Mouse (Mus musculus) T-helper 2 cell (primary cell): ENCODE data around the gene Fermt1.

ENCODE experiments used
- in situ Hi-C: fragments of 300-600 bp; cut with MboI, MseI; formaldehyde crosslinking; loops from one replicate; pipeline ENCODE4 v1.15.1; 2025; ENCODE audit warnings: high pct_unique_total_duplicates

Fermt1 gene

DNA sequence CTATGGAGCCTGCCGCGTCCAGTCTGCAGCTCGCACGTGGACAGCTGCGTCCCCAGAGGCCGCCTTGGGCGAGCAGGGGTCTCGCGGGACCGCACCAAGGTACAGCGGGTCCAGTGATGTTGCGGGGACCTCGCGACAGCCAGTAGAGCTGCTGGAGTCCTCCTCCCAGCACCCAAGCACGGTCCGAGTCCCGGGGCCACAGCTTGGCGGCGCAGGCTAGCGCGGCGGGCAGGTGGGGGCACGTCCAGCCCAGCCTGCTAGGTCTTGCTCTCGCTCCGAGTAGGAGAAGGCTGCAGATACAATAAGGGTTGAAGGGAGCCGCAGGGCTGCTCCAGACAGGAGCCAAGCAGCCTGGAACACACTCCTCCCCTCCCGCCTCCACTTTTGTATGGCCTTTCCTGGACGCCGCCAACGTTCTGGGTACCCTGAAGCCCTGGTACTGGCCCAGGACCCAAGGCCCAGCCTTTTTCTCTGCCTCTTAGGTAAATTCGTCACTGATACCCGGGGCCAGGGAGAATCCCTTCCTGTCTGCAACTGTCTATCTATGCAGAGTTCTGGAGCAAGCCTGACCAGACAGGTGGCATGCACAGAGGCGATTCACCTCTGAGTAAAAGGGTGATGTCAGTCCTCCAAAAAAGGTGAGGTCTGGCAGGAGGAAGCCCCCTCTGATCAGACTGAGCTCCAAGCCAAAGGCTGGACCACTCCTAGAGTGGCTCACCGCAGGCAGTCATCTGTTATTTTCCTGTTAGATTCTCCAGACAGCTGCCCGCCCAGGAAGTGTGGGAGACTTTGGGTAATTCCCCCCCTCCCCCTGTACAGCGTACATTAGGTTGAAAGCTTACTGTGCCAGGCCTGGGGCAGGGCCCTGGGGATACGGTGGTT lies at the start of gene Fermt1:
Fermt1 (minus strand) TSS at position 581 of the 882 bp plus-strand sequence.
- in situ Hi-C loops = no loop called here

DNA sequence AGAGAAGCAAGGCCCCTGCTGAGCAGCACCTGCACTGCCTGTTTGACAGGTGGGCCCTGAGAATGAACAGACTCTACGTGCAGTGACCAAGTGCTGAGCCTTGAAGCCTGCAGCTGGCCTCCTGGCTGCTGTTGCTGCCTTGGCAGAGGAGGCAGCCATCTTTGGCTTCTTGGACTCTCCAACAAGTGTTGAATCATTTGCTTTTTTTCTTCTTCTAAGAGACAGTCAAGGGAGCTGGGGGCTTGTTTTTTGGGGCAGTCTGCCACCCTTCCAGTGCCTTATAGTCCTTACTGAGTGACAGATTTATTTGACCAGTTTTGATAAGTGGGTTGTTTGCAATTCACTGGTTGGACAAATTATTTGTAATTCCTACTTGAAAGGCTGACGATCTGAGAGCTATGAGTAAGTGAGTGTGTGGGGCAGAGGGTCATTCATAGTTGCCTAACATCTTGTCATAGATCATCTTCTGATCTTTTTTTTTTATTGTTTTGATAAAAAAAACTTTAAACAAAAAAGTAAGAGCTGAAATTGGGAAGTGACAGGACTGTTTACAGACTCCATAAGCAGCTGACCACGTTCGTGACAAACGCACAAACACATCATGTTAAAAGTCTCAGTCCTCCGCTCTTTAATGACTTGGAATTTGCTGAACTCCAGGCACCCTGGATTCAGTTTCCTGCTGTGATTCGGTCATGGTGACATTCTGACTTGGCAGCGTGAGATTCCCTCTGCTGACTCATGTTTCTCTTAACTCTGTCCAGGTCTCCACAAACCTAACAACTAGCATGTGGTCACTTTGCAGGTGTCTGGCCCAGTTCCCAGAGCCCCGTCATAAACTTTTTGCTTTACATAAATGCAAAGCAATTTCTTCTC lies 47.2 kb upstream of the Fermt1 start:
- in situ Hi-C loops = no loop called here

DNA sequence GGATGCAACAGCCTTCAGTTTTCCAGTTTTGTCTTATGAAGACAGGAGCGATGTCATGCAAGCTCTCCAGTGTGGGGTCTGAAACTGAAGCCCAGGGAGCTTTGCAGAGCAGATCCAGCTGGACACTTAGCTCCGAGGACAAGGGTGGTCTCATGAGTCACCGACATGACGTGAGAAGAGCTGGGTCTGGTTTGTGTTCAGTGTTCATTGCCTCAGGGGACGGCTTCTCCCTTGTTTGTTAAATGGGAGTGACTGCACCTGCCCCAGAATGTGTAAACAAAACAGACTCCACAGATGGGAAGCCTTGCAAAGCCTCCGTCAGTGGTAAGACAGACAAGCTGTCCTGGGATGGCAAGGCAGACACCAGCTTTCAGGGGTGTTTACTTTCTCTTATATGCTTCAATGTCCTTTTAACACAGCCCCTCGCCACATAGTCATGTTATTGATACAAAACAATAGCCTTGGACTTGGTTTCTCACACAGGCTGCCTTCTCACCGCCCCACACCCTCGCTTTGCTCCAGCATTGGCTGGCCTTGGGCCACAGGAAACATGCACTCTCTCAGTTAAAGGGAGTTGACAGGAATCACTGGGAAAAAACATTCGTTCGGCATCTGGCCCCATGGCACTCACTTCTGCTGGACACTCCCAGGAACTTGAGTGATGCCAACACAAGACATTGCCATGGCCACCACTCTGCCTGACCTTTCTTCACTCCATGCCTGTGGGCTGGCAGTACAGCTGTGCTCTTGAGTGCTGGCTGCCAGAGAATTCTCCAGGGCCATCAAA lies 44.3 kb upstream of the Fermt1 start:
- in situ Hi-C loops = no loop called here

DNA sequence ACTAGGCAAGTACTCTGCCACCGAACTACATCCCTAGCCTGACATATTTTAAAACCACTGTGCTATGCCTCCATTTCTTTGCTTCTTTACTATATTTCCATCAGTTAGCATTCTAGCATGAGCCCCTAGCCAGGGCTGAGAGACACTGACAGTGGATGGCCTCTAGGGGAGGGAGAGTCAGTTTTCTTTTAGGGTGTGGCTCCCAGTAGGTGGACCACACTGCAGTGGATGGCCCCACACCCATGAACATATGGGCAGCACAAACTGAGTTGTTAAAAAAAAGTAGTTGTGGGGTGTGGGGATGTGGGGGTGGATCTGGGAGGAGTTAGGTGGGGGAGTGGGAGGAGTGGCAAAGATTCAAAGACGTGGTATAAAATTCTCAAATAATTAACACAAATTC lies 27.6 kb upstream of the Fermt1 start:
- in situ Hi-C loops = no loop called here

DNA sequence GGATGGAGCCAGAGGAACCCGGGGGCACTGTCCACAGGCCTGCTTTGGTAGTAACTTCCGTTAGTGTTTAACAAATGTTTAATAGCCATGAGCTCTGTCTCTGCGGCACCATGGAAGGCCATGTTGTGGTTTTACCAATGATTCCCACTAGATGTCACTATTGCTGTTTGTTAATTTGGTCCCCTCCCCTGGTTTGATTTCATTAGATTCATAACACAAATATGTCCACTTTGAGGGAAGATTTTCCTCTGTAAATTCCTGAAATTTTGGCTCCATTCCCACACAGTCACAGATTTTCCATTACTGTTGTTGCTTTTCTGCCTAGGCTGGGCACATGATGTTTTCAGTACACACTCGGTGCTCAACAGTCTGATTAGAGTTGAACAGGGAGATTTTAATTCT lies 25.1 kb upstream of the Fermt1 start:
- in situ Hi-C loops = no loop called here

DNA sequence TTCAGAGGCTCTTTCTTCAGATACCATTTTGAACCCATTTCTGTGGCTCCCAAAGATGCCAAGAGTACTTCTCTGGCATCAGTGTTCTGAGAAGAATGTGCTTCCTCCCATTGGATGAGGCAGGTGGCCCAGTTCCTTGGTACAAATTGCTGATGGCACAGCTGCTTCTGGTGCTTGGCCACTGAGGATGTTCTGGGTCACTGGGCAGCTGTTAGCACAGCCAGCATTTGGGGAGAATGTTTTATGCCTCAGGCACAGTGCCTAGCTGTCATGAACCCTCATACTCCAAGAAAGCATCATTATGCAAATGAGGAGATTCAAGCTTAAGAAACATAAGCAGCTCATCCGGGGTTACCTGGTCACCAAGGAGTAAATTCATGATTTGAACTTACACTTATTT lies 12.1 kb upstream of the Fermt1 start:
- in situ Hi-C loops = no loop called here

DNA sequence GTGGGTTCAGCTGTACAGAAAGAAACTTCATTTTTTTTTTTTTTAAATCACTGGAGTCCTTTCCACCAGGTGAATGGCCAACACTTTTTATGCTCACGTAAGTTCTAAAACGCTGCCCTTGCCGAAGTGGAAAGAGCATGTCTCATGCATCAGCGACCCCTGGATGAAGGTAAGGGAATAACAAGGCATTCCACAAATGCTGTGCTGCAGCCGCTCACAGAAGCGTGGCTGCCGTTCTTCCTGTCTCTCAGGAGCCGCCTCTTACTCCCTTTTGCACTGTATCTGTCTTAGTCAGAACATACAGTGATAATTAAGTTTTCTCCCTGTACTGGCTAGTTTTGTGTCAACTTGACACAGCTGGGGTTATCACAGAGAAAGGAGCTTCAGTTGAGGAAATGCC lies 6.5 kb upstream of the Fermt1 start:
- in situ Hi-C loops = no loop called here

DNA sequence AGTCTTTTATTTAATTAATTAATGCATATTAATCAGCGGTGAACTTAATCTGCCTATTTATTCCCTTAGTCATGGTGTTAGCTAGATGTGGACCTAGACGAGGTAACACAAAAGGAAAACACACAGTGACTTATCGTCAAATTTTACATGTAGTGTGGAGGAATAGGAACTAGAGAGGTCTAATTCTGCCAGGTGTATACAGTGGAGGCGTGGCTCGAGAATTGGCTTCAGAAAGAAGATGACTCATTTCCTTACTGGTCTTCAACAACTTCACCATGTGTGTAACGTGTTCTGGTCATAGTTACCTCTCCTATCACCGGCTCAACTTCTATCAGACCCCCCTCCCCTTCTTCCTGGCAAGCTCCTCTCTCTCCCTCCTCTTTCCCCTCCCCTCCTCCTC lies 2.5 kb upstream of the Fermt1 start:
- in situ Hi-C loops = no loop called here

DNA sequence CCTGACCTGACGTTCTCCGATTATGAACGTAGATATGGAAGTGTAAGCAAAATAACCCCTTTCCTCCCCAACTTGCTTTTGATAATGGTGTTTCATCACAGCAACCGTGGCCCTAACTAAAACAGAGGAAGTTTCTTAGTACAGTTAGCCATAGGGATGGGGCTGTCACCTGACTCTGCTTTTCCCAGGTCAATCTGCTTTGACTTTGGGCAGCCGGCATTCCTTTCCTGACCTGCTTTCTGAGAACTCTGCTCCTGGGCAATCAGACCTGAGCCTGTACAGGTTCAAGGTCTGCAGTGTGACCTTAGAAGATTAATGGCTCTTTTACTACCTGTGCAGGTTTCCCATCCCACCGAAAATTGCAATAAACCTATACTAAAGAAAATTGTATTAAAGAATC lies 1.3 kb upstream of the Fermt1 start:
- in situ Hi-C loops = no loop called here

DNA sequence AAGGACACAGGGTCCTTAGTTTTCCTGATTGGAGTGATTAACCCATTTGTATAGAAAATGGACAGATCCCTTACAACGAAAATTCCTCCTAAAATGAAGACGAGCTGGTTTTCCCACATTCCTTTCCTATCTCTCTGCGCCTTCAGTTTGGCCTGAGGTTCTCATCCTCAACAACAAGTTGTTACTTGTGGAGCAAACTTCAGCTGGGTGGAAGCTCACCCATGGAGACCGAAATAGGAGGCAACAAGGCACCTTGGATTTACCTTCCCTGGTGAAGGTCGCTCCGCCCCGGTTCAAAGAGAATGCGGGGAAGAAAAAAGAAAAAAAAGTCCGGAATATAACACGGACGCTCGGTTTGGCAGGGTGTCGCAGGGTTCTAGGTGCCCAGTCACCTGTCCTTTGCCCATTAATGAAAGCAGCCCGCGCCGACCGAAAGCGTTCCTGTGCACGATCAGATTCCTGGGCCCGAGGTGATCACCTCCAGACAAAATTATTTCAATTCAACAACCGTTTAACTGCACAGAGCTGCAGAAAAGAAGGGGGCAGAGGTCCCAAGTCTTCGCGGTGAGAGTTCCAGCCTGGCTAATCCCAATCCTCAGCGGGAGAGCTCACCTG lies 888 bp downstream of the Fermt1 start:
- in situ Hi-C loops = no loop called here

DNA sequence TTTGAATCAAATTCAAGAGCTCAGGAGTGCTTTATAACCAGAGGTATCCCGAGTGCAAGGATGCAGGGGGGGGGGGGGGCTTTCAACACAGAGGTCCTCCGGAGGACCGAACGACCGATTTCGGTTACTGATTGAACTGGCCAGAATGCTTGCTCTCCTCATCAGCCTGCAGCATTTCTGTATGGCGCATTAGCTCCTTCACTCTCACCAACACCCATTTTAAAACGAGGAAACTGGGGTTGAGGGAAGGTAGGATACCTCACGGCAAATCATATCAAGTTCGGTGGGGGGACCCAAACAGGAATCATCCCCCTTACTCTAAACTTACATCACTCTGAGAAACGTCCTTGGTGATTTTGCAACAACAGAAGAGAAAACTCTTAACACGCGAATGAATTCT lies 1.7 kb downstream of the Fermt1 start:
- in situ Hi-C loops = no loop called here

DNA sequence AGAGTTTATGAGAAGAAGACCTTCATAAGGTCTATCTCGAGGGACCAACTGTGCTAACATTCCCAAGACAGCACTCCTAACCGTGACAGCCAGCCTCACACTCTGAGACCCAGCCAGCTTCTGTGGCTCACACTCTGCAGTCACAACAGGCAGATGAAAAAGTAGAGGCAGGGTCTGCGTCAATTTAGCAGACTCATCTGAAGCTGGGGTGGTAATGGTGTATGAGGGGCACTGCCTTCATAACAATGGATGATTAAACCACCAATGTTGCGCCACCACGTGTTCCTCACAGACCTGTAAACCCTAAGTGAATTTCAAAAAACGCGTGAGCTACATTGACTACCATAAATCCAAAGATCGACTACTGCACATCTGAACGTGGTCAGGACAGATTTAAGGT lies 2.1 kb downstream of the Fermt1 start:
- in situ Hi-C loops = no loop called here

DNA sequence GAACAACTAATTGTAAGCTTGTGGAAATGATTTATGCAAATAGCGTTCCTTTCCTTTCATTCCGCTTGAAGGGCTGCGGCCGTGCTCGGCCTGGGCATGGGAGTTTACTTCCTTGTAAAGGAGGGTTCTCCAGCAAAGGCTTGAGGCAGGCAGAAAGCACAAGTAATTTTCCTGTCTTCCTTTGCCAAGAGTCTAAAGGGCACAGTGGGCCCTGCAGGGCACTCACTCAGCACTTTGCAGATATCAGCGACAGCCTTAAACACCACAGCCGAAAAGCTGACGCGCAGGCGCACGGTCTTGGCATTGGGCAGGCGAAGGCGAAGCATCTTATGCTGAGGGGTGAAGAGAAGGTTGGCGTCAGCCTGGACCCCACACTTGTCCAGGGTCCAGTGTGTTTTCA lies 6.7 kb downstream of the Fermt1 start:
- in situ Hi-C loops = no loop called here

DNA sequence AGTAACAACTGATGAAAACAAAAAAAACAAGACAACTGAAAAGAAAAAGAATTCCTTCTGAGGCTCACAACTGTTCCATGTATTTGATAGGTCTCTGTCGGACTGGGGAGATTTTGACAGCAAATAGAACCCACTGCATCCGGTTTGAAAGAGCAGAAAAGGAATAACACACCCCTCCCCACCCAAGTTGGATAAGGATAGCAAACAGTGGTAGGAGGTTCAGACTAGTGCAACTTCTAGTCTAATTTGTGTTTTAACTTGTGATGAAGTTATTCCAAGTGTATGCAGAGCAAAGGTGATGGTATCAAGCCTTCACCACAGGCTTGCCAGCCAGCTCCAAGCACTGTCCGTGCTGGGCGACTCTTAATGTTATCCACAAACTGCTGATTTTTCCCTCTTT lies 9.5 kb downstream of the Fermt1 start:
- in situ Hi-C loops = no loop called here

DNA sequence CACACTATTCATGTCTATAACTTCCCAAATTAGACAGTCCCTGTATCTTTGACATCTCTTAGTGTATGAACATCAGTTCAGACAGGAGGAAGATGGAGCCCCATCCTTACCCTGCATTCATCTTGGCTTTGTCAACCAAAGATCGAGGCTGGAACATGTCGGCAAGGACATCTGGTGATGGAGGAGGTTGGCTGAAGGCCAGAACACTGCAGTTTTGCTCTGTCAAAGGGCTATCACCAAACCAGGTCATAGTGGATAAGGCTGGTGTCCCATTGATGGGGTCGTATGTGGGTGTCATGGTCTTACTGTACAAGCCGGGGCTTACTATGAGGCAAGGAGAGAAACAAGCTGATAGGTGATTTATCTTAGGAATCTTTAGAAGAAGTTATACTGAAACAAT lies 11.0 kb downstream of the Fermt1 start:
- in situ Hi-C loops = no loop called here

DNA sequence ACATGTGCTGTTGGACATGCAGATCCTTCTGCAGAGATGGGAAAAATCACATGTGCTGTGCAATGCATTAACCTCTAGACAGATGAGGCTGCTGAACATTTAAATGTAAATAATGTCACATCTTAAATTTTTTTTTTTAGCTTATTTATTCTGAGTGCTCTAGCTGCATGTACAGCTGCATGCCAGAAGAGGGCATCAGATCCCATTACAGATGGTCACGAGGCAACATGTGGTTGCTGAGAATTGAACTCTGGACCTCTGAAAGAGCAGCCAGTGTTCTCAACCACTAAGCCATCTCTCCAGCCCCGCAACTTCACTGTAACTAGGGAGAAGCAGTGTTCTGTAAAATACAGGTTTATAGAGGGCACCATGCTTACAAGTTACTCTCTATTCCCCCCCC lies 11.6 kb downstream of the Fermt1 start:
- in situ Hi-C loops = no loop called here

DNA sequence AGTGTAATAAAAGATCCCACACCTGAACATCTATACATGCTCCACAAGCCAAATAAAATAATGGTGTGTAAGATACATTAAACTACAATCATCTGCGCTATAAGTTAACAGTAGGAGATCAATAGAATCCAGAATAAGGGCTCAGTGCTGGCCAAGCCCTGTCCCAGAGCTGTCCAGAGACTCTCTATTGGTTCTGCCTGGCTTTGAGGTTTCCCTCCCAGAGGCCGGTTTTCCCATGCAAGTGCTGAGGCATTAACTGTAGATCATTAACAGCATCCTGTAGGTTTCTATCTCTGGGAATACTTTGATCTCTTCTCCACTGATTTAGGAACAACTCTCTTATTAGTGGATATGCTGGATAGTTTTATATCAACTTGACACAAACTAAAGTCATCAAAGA lies 16.7 kb downstream of the Fermt1 start:
- in situ Hi-C loops = no loop called here

DNA sequence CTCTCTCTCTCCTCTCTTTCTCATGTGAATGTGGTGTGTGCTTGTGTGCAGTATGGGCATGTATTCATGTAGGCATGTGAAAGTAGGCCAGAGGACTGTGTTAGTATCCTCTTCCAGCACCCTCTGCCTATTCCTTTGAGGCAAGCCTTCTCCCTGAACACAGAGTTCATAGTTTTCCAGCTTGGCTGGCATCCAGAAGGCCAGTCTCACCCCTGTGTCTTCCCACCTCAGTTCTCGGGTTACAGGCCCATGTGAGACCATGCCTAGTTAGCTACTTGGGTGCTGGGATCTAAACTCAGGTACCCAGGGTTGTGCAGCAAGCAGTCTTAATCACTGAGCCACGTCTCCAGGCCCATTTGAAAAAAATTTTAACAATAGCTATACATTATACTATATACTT lies 17.8 kb downstream of the Fermt1 start:
- in situ Hi-C loops = no loop called here

DNA sequence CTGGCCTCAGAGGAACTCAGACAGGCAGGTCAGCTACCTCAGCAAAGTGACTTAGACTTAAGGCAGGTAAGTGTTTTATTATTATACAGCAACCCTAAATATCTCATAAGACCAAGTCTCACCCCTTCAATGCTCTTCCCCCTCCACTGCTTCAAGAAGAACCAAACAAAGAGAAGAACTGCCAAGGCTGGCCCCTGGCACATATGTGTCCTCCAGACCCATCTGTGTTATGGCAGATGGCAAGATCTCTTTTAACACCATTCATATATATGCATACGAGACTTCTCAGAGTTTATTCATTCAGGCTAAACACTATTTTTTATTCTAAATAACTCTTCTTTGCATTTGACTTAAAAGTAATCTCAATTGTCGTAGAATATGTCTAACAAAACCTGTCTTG lies 18.4 kb downstream of the Fermt1 start:
- in situ Hi-C loops = no loop called here

DNA sequence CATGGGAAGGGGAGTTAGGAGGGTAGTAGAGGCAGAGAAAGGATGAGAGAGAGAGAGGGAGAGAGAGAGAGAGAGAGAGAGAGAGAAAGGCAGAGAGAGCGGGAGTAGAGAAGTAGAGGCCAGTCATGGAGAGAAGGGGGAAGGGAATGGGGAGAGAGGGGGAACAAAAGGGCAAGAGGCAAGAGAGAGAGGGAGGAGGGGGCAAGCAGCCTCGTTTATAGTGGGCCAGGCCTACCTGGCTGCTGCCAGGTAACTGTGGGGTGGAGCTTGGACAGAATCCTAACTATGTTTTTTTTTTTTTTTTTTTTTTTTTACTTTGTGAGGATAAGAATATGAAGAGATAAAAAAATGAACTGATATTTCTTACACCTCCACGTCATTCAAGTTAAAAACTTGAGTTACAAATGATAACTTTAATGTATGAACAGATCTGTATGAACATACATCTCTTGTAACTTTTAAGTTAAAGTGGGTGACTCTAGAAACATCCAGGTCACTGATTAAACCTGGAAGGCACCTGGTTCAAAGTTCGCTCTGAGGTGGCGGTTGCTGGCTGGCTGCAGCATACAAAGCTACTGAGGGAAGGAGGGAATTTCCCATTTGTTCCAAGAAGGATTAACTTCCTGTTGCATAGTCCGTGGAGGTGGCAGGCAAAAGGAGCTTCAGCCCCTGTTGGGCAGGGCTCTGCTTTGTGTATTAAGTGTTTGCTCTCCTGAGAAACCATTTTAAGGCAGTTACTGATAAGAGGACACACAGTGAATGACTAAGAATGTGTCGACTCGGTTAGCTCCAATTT lies 22.2 kb downstream of the Fermt1 start:
- in situ Hi-C loops = no loop called here
